Mouse (Mus musculus): Measurements from ENCODE around the gene Flrt2.
"Not testable (repeated sequence)": the region's sequence is repeated elsewhere in the genome, so short reads cannot be mapped to it uniquely, and the experiment has no call there.

The Flrt2 gene

GRCm38 (mm10) chr12:95691961-95692767 lies at the start of gene Flrt2:
TSS of gene Flrt2 (plus strand) at chr12:95692226.
- peak; percentile 73 for DNase-seq

DNA sequence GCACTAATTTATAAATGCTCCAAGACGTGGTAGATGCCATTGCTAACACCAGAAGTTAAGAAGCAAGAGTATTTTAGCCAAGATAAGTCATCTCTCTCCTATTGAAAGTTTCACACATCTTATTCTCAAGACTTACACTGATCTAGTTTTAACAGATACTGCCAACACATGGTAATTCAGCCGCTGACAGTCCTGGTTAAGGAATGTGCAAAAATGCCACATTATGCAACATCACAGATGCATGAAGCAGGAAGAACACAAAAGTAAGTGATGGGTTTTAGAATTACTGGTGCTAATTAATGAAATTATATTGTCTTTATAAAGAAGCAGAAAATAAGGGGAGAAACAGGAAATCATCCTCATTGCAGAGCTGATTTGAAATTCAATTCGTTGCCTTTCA lies 49.8 kb upstream of the Flrt2 start:
- DNase-seq = no peak

GRCm38 (mm10) chr12:95647179-95647578 lies 44.8 kb upstream of the Flrt2 start:
- DNase-seq = not testable (repeated sequence)

DNA sequence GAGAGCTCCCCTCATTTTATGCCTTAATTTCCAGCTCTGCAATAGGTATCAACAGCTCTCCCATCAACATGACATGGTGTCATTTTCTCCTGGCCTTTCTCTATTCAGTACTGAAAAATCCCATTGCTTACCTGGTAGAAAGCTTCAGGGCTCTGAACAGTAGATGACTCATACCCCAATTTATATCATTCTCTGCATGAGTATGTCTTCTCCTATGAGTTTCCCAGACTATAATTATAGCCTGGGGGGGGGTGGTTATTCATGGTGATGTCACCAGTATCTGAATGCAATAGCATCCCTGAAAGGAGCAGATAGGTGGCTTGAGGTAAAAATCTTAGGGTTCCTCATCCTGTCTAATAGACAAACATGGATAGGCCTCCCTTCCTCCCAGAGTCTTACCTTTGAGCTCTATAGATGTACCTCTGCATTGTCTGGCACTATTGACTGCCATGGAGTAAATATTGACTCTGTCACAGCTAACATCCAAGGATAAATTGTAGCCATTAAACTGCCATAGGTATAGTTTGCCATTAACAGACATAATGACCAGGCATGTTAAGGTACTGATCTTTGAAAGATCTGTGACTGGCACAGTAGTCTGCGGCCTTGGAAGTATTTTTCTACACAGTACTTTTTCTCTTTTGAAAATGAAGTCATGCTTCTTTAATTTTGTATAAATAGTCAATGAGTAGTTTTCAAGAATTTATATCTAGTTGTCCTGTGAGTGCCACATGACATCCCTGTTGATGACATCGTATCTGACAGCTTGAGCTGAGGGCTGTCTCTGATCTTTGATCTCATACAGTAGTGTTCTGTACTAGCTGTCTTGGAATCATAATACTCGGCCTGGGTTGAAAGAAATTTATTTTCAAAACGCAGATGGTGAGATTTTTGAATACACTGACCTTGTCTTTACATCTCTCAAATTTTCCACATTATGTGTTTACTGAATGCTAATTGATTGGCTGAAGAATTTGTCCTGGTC lies 39.6 kb upstream of the Flrt2 start:
- DNase-seq = no peak

GRCm38 (mm10) chr12:95656594-95656993 lies 35.4 kb upstream of the Flrt2 start:
- DNase-seq = no peak

DNA sequence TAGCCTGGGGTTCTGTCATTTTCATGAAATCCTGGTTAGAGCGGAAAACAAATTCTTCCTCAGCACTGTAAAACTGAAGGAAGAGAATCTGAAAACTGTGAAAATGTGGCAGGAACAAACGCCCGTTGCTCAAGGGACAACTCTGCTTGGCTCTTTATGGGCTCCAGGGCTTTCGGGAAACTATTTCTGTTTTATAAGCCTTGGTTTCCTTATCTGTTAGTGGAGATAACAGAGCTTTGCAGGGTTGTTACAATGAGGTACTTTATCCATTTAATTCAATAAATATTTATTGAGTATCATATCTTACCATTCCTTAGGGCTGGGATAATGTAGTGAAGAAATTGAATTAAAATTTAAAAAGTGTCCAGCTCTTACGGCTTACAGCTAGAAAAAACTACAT lies 24.7 kb upstream of the Flrt2 start:
- no peak for DNase-seq

DNA sequence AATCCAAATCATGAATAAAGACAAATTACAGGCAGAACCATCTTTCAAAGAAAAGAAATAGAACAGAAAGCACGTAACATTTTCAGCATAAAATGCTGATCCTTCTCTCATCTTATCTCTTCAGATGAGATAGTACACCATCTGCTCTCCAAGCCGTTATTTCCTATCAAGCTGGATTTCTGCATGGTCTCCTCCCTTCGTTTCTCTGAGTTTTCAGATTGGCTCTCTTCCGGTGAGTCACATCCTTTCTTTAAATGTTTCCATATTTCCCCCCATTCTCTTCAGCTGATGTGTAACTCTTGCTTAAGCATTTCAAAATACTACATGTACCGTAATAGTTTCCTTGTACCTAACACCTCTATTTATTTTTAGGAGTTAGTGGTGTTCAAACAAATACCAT lies 16.3 kb upstream of the Flrt2 start:
- DNase-seq = no peak

- peak; percentile 33 for DNase-seq
Observed at GRCm38 (mm10) chr12:95690819-95691218, 1.2 kb upstream of the Flrt2 start.

DNA sequence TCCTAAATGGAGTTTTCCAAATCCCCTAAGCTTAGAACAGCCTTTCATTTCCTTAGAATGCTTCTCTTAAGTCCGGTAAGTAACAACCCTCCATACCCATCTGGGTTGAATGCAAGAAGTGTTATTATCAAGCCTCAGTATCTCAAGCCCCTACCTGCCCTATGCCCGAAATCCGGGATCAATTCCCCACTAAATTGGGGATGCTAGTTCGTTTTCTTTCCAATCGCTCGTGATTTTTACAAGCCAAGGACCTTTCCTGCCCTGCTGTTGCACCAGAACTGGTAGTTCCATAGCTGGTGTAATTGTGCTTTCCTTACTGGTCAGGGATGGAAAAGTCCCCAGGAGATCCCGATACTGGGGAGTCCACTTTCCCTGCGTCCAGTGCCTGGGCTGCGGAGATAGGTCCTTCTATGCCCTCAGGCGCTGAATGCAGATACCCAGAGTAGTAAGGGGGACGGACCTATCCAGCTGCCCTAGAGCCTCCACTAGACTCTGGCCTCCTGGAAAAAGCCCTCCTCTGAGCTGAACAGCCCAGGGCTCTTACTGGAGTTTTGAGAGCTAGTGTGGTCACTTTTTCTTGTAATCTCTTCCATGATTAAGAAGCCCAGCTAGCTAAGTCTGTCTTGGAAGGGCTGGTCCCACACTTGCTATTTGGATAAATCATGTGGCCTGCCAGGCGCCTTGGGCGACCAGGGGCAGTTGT lies 1.1 kb downstream of the Flrt2 start:
- DNase-seq = peak; percentile 11

DNA sequence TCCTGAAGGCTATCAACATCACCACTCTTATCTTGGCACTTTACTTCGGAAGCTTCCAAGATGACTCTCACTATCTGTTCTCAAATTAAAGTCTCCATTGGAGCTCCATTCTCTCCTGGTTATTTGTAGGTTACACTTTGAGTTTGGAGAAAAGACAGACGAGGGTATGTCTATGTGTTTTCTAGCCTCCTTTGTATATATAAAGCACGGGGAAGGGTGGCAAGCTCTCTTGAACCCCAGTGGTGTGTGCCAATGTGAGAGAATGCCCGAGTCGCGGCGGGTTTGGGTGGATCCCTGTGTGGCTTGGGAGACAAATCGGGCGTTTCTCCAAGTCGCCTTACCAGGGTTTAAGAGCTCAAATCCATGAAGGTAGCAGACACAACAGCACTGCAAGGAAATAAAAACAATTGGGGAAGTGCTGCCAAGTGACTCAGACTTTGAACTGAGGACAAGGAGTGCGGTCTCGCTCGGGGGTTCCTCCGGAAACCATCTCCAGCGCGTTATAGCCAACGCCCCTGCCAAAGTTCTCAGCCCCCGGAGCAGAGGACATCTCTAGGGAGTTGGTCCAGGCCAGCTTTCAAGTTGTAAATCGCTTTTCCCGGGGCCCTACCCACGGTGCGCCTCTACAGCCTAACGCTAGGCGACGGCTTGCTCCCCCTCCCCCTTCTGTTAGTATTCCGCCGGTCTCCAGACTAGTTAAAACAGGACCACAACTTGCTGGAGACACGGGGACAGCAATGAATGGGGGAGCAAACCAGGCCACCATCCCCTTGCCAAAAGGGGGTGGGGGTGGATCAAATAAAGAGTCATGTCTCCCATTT lies 1.8 kb downstream of the Flrt2 start:
- peak; percentile 66 for DNase-seq

DNA sequence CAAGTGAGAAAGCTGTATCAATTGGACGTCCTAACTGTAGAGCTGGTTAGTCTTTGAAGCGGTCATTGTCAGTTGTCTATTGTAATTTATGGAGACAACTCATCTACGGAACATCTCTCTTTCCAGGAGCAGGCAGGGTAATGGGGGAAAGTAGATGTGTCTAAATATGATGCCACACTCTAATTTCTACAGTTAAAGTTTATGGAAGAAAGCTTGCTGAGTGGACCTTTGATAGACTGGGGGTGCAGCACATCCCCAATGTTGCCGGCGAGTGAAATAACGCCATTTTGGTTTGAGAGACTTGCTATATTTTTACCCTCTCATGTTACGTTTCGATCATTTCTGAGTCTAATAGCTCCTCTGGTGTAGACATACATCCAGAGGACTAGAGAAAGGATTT lies 2.5 kb downstream of the Flrt2 start:
- no peak for DNase-seq

- DNase-seq = peak; percentile 79
Observed at GRCm38 (mm10) chr12:95694991-95695833, 3.2 kb downstream of the Flrt2 start.

DNA sequence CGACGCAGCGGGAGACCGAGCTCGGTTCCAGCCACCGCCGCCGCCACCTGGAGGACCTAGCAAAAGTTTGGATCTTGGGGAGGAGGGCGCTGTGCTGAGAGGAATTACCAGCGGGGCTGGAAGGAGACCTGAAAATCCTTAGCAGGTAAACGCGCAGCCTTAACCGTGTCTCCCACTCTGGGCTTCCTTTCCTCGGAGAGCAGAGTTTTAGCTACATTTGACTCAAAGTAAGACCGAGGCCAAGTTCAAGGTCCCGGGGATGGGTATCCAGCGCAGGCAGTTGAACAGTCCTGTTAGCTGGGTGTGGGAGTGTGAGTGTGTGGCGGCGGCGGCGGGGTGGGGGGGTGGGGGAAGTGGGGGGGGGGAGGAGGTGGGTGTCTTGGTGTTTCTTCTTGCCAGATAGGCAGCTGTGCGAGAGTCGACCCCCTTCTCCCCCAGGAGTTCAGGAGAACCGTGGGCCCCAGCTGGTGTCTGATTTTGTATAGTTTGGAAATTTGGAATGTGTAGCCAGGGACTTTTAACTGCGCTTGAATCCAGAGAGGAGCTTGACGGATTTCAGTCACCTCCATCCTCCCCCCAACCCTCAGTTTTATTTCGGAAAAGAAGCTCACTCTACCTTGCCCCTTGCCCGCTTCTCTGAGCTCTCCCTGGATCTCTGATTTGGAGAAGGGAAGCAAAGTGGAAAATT lies 4.0 kb downstream of the Flrt2 start:
- DNase-seq = peak; percentile 67

GRCm38 (mm10) chr12:95696522-95697025 lies 4.5 kb downstream of the Flrt2 start:
- no peak for DNase-seq

GRCm38 (mm10) chr12:95698556-95698955 lies 6.5 kb downstream of the Flrt2 start:
- no peak for DNase-seq

GRCm38 (mm10) chr12:95700746-95701145 lies 8.7 kb downstream of the Flrt2 start:
- DNase-seq = no peak

DNA sequence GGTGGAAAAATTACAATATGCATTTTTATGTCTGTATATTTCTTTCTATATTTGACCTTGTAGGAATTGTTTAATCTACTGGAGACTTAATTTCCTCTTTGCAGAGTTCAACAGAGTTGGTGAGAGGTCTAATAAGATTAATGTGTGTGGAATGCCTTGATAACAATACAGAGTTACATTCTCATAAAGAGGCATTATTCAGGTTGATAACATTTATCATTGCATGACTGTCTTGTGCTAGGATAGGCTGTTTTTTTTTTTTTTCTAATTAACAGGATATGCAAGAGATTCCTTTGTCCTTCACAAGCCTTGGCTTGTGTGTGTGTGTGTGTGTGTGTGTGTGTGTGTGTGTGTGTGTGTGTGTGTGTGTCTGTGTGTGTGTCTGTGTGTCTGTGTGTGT lies 9.6 kb downstream of the Flrt2 start:
- no peak for DNase-seq

- no peak for DNase-seq
Observed at GRCm38 (mm10) chr12:95705006-95705405, 13.0 kb downstream of the Flrt2 start.

- DNase-seq = no peak
Observed at GRCm38 (mm10) chr12:95723265-95723664, 31.2 kb downstream of the Flrt2 start.

- DNase-seq = no peak
Observed at GRCm38 (mm10) chr12:95734075-95734474, 42.0 kb downstream of the Flrt2 start.
